Comparison of ENCODE assay signal across 12 mouse cellular contexts in the genomic region with DNA sequence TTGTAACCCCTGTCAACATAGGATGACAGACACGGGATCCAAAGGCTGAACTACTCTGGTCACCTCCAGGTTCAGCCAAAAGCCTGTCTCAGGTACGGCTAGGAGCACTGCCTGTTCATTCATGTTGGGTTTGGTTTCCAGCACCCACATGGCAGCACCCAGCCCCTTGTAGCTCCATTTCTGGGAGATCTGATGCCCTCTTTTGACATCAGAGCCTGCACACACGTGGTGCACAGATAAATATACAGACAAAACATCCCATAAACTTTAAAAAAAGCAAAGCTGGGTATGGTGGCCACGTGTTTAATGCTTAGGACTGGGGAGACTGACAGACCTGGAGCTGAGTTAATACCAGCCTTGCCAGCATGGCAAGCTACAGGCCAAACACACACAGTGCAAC. TPM values are rescaled to one million over a fixed set of nuclear protein-coding genes. Genes with fewer than 3 reads are reported as not detected.
A peak's percentile ranks its signal among the peaks of the same experiment; 100 is the strongest.
DNase-seq lines count a peak whose midpoint lies in the region; ATAC-seq and TF ChIP-seq lines count a peak whose summit lies in the region.
"Had no signal": no experiment of that assay in that cellular context is flagged by ENCODE, and none has a peak within 500 bp of the region (broad histone marks: within the 10 kb centered on the region; RNA-seq: fewer than 3 reads in every experiment).

No protein-coding gene starts in this region.

- H3K9ac ChIP-seq in forebrain, embryonic 13.5 days: no peak overlapping the region
- no peak overlapping the region for H3K9ac ChIP-seq in forebrain, embryonic 16.5 days (replicated peaks; ENCODE audit: low read depth, low read length)
- no peak overlapping the region; the same call in 1 of the 2 replicates for H3K9ac ChIP-seq in kidney, embryonic 16.5 days (replicated peaks; ENCODE audit: low read length)
- peak overlapping the region; percentile 88 for H3K9ac ChIP-seq in liver, embryonic 12.5 days

- no peak for ATAC-seq in forebrain, embryonic 13.5 days
- ATAC-seq in forebrain, embryonic 16.5 days: no peak
- no peak for ATAC-seq in kidney, embryonic 16.5 days (ENCODE audit: low FRiP score, low TSS enrichment)
- no peak for ATAC-seq in liver, embryonic 12.5 days

- 52% methylated on average over 4 of the region's 4 CpGs for WGBS in forebrain, embryonic 13.5 days
- 46% methylated on average over 4 of the region's 4 CpGs for WGBS in forebrain, embryonic 16.5 days
- WGBS in kidney, embryonic 16.5 days: 40% methylated on average over 4 of the region's 4 CpGs
- WGBS in liver, embryonic 12.5 days (ENCODE audit: insufficient replicate concordance): 40% methylated on average over 4 of the region's 4 CpGs

- TF ChIP-seq CTCF in E14TG2a.4 (conservative IDR thresholded peaks at IDR 0.05; ENCODE audit: low read length): no peak

- H3K4me1 ChIP-seq in forebrain, embryonic 13.5 days: peaks cover 29% of the 10 kb centered on the region
- H3K4me1 ChIP-seq in forebrain, embryonic 16.5 days (replicated peaks; ENCODE audit: control insufficient read depth, insufficient read depth, low read length): peaks cover 21% of the 10 kb centered on the region
- H3K4me1 ChIP-seq in kidney, embryonic 16.5 days (ENCODE audit: insufficient read depth, low read length): peaks cover 23% of the 10 kb centered on the region
- H3K4me1 ChIP-seq in E14TG2a.4 (replicated peaks; ENCODE audit: low read depth, low read length): peaks cover 82% of the 10 kb centered on the region
- H3K4me1 ChIP-seq in liver, embryonic 12.5 days: peaks cover 56% of the 10 kb centered on the region

- peaks cover 52% of the 10 kb centered on the region for H3K36me3 ChIP-seq in forebrain, embryonic 13.5 days (ENCODE audit: poor library complexity, severe bottlenecking)
- peaks cover 24% of the 10 kb centered on the region for H3K36me3 ChIP-seq in forebrain, embryonic 16.5 days (ENCODE audit: control insufficient read depth, insufficient read depth)
- H3K36me3 ChIP-seq in kidney, embryonic 16.5 days (ENCODE audit: insufficient read depth, low read length): peaks cover 55% of the 10 kb centered on the region
- H3K36me3 ChIP-seq in E14TG2a.4 (ENCODE audit: insufficient read depth, low read length): peaks cover 75% of the 10 kb centered on the region
- H3K36me3 ChIP-seq in liver, embryonic 12.5 days: peaks cover 69% of the 10 kb centered on the region

- no peaks in the 10 kb centered on the region for H3K27me3 ChIP-seq in forebrain, embryonic 13.5 days
- H3K27me3 ChIP-seq in forebrain, embryonic 16.5 days (replicated peaks; ENCODE audit: control insufficient read depth, insufficient read depth, low read length): no peaks in the 10 kb centered on the region
- no peaks in the 10 kb centered on the region for H3K27me3 ChIP-seq in kidney, embryonic 16.5 days (ENCODE audit: insufficient read depth, low read length)
- H3K27me3 ChIP-seq in E14TG2a.4 (ENCODE audit: insufficient read depth, low read length): no peaks in the 10 kb centered on the region
- H3K27me3 ChIP-seq in liver, embryonic 12.5 days (replicated peaks): no peaks in the 10 kb centered on the region
- H3K27me3 ChIP-seq: forebrain, embryonic 12.5 days had no signal

- H3K4me2 ChIP-seq in forebrain, embryonic 13.5 days: peak overlapping the region; percentile 98; the same call in 1 of the 2 replicates
- H3K4me2 ChIP-seq in forebrain, embryonic 16.5 days (ENCODE audit: low read length): no peak overlapping the region
- H3K4me2 ChIP-seq in kidney, embryonic 16.5 days (replicated peaks; ENCODE audit: low read depth, low read length): no peak overlapping the region
- peak overlapping the region; percentile 91 for H3K4me2 ChIP-seq in liver, embryonic 12.5 days

- no peak for DNase-seq in kidney, adult 18-20 months
- DNase-seq in right cerebral cortex, postnatal 25 days: no peak
- DNase-seq in adrenal gland, postnatal 25 days: no peak
- DNase-seq: cerebellum, postnatal 36 days; kidney, postnatal 25 days had no signal

- H3K9me3 ChIP-seq in forebrain, embryonic 13.5 days (replicated peaks): no peaks in the 10 kb centered on the region
- no peaks in the 10 kb centered on the region for H3K9me3 ChIP-seq in forebrain, embryonic 16.5 days (ENCODE audit: control insufficient read depth, low read length)
- no peaks in the 10 kb centered on the region; the same call in 1 of the 2 replicates for H3K9me3 ChIP-seq in kidney, embryonic 16.5 days (ENCODE audit: low read length)
- no peaks in the 10 kb centered on the region for H3K9me3 ChIP-seq in E14TG2a.4 (ENCODE audit: low read length)
- no peaks in the 10 kb centered on the region for H3K9me3 ChIP-seq in liver, embryonic 12.5 days (replicated peaks)

- no peak overlapping the region for H3K27ac ChIP-seq in forebrain, embryonic 13.5 days
- H3K27ac ChIP-seq in forebrain, embryonic 16.5 days (ENCODE audit: low read length): no peak overlapping the region
- H3K27ac ChIP-seq in kidney, embryonic 16.5 days (ENCODE audit: low read length): peak overlapping the region; percentile 90; the same call in 1 of the 2 replicates
- H3K27ac ChIP-seq in liver, embryonic 12.5 days: peak overlapping the region; percentile 92

- no peak overlapping the region for H3K4me3 ChIP-seq in forebrain, embryonic 13.5 days
- H3K4me3 ChIP-seq in forebrain, embryonic 16.5 days (replicated peaks; ENCODE audit: low read length): no peak overlapping the region
- no peak overlapping the region for H3K4me3 ChIP-seq in kidney, embryonic 16.5 days (ENCODE audit: low read length)
- peak overlapping the region; percentile 98 for H3K4me3 ChIP-seq in E14TG2a.4 (replicated peaks; ENCODE audit: low read length)
- peak overlapping the region; percentile 87; the same call in 1 of the 2 replicates for H3K4me3 ChIP-seq in liver, embryonic 12.5 days

RNA-seq across cellular contexts. Expression of gene Uqcr11, which starts 1.3 kb away (rescaled TPM):
- 593 and 623 TPM in 2 replicates for polyA plus RNA-seq in forebrain, embryonic 13.5 days (2015; fragmentation: Nextera tagmentation; extraction: Ambion mirVana)
- 455 and 522 TPM in 2 replicates for polyA plus RNA-seq in forebrain, embryonic 16.5 days (2015; fragmentation: Nextera tagmentation; extraction: Ambion mirVana)
- 840 and 906 TPM in 2 replicates for polyA plus RNA-seq in kidney, embryonic 16.5 days (2015; fragmentation: Nextera tagmentation; extraction: Ambion mirVana)
- 594 and 628 TPM in 2 replicates for polyA plus RNA-seq in liver, embryonic 12.5 days (2016; fragmentation: Nextera tagmentation; extraction: Ambion mirVana)
- 728 and 779 TPM in 2 replicates for total RNA-seq in adrenal gland, postnatal 25 days (2021)

RNA-seq across cellular contexts. Expression of gene Mbd3, which starts 8.6 kb away (rescaled TPM):
- polyA plus RNA-seq in forebrain, embryonic 13.5 days (2015; fragmentation: Nextera tagmentation; extraction: Ambion mirVana): 304 and 319 TPM in 2 replicates
- polyA plus RNA-seq in forebrain, embryonic 16.5 days (2015; fragmentation: Nextera tagmentation; extraction: Ambion mirVana): 247 and 256 TPM in 2 replicates
- polyA plus RNA-seq in kidney, embryonic 16.5 days (2015; fragmentation: Nextera tagmentation; extraction: Ambion mirVana): 266 and 277 TPM in 2 replicates
- polyA plus RNA-seq in liver, embryonic 12.5 days (2016; fragmentation: Nextera tagmentation; extraction: Ambion mirVana): 134 and 140 TPM in 2 replicates
- 127 and 139 TPM in 2 replicates for total RNA-seq in adrenal gland, postnatal 25 days (2021)

RNA-seq across cellular contexts. Expression of gene Mex3d, which starts 20.5 kb away (rescaled TPM):
- polyA plus RNA-seq in forebrain, embryonic 13.5 days (2015; fragmentation: Nextera tagmentation; extraction: Ambion mirVana): 15.5 and 16.6 TPM in 2 replicates
- 16.3 TPM in 2 replicates for polyA plus RNA-seq in forebrain, embryonic 16.5 days (2015; fragmentation: Nextera tagmentation; extraction: Ambion mirVana)
- polyA plus RNA-seq in kidney, embryonic 16.5 days (2015; fragmentation: Nextera tagmentation; extraction: Ambion mirVana): 3.8 and 5.1 TPM in 2 replicates
- polyA plus RNA-seq in liver, embryonic 12.5 days (2016; fragmentation: Nextera tagmentation; extraction: Ambion mirVana): 2.1 TPM in 2 replicates
- 18.3 and 21.7 TPM in 2 replicates for total RNA-seq in adrenal gland, postnatal 25 days (2021)

RNA-seq across cellular contexts. Expression of gene Tcf3, which starts 25.5 kb away (rescaled TPM):
- 112 and 119 TPM in 2 replicates for polyA plus RNA-seq in forebrain, embryonic 13.5 days (2015; fragmentation: Nextera tagmentation; extraction: Ambion mirVana)
- 63.7 and 74.6 TPM in 2 replicates for polyA plus RNA-seq in forebrain, embryonic 16.5 days (2015; fragmentation: Nextera tagmentation; extraction: Ambion mirVana)
- polyA plus RNA-seq in kidney, embryonic 16.5 days (2015; fragmentation: Nextera tagmentation; extraction: Ambion mirVana): 118 and 126 TPM in 2 replicates
- 110 and 115 TPM in 2 replicates for polyA plus RNA-seq in liver, embryonic 12.5 days (2016; fragmentation: Nextera tagmentation; extraction: Ambion mirVana)
- total RNA-seq in adrenal gland, postnatal 25 days (2021): 63.1 and 84.1 TPM in 2 replicates

RNA-seq across cellular contexts. Expression of gene Plk5, which starts 51.7 kb away (rescaled TPM):
- 0.40 and 0.64 TPM in 2 replicates for polyA plus RNA-seq in forebrain, embryonic 13.5 days (2015; fragmentation: Nextera tagmentation; extraction: Ambion mirVana)
- polyA plus RNA-seq in forebrain, embryonic 16.5 days (2015; fragmentation: Nextera tagmentation; extraction: Ambion mirVana): 2.2 and 4.5 TPM in 2 replicates
- 0.97 and 1.2 TPM in 2 replicates for polyA plus RNA-seq in kidney, embryonic 16.5 days (2015; fragmentation: Nextera tagmentation; extraction: Ambion mirVana)
- polyA plus RNA-seq in liver, embryonic 12.5 days (2016; fragmentation: Nextera tagmentation; extraction: Ambion mirVana): 0.06 and 0.10 TPM in 2 replicates
- 0.15 TPM in 1 of 2 replicates, not detected in the other for total RNA-seq in adrenal gland, postnatal 25 days (2021)
- total RNA-seq: granulocyte monocyte progenitor cell, adult 5-6 weeks had no signal

Comparison
In these comparisons a context has a peak if more than half of its experiments do, and no peak if none do; other contexts are left out.
1. H3K4me2 ChIP-seq: peak in forebrain, embryonic 13.5 days (single experiment) and liver, embryonic 12.5 days (single experiment); none in forebrain, embryonic 16.5 days (single experiment) and kidney, embryonic 16.5 days (single experiment).
2. H3K27ac ChIP-seq: peak in kidney, embryonic 16.5 days (single experiment) and liver, embryonic 12.5 days (single experiment); none in forebrain, embryonic 13.5 days (single experiment) and forebrain, embryonic 16.5 days (single experiment).
3. H3K4me3 ChIP-seq: peak in E14TG2a.4 (single experiment) and liver, embryonic 12.5 days (single experiment); none in forebrain, embryonic 13.5 days (single experiment), forebrain, embryonic 16.5 days (single experiment) and kidney, embryonic 16.5 days (single experiment).